Mouse (Mus musculus): ENCODE measurements at regions not wholly inside any gene's neighbourhood (a gene's known extent, or its start where the extent isn't known, plus 50 kb on each side); places are given as distances from the start of the nearest gene placed in this dataset.

DNA sequence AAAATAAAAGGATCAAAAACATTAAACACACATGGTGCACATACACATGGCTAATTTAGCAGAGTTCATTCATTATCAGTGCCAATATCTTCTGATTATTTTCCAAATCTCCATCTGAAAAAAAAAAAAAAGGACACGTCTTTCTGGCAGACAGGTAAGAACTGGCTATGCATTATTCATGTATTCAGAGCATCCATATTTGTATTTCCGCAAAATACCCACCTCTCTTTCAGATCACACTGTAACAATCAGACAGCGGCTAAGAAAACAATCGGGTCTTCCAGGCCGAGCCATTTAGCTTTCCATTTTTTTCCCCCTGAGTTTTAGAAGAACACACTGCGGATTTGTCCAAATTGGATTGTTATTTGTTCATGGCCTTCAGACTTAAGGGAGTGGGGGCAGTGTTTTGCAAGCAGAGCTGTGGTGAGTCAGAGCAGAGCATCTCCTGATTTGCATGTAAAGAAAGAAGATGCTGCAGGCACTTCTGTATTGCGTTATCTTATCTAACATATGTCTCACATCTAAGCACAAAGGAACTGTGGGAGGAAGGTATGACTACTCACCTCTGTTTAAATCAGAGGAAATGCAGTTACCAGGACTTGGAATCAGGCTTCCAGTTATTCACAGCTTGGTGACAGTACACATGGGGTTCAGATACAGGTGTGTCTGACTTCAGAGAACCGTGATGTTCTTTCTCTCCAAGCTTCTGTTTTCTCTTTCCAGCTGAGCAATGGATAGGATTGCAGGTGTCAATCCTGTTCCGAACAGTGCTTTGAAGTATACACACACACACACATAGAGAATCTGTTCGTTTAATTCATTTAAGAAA, 223.6 kb upstream of the Zbtb20 start:
- Histone ChIP-seq H3K36me3 (ENCODE audit: control insufficient read depth, insufficient read depth, low read length) (no peaks in the 10 kb centered on the region), H3K9me3 (replicated peaks; ENCODE audit: control insufficient read depth, low read length) (no peaks in the 10 kb centered on the region), H3K27ac (ENCODE audit: low read depth, low read length) (no peak overlapping the region), H3K9ac (ENCODE audit: low read length) (no peak overlapping the region), H3K4me2 (ENCODE audit: low read length) (no peak overlapping the region), H3K4me1 (ENCODE audit: control insufficient read depth, insufficient read depth, low read length) (no peaks in the 10 kb centered on the region), H3K27me3 (replicated peaks; ENCODE audit: control insufficient read depth, insufficient read depth, low read length) (no peaks in the 10 kb centered on the region), H3K4me3 (ENCODE audit: low read depth, low read length) (no peak overlapping the region)
- ATAC-seq (no peak), DNase-seq (ENCODE audit: low spot score) (no peak)
- 85% methylated on average over 10 of the region's 10 CpGs for WGBS

DNA sequence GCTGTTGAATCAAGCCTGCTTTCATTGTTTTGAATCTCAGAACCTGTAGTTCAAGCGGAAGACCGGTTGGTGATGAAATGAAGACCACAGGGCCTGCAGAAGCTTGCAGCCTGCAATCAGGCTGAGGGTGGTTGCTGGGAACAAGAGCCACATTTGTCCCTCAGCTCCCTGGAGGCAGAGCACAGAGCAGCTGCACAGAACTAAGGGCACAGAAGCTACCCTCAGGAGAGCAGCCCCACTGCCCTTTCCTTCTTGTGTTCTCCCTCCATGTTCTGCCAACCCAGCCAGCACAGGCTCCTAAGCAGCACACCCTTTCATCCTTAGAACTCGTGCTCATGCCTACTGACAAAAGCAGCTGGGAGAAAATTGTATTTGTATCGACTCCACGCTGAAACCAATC, 225.9 kb upstream of the Zbtb20 start:
- ATAC-seq (0 out of 2 replicates have a peak, but pooled peaks have one; percentile 44), DNase-seq (ENCODE audit: low spot score) (no peak)

DNA sequence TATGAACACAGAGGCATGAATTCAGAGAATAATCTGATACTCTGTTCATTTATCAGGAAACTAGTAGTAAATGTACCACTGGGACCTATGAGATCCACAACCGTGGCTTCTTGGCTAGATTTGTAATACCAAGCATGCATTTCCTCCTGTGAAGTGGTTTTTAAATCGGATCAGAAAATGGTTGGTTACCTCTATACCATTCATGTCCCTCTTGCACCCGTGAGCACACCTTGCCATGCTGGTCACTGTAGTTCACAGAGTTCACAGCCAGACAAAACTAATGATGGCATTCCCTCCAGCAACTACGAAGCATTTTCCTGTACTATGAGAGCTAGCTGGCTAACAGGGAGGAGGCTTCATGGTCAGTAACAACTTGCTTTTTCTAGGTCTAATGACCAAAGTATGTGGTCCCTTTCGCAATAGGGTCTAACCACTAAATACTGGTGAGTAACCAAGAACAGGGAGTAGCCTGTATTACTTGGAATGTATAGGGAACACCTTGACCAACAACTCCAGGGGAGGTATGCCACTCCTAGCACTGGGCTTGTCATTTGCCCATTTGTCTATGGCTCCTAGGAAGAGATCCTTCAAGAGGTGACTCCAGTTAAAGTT, 227.0 kb upstream of the Zbtb20 start:
- no peak overlapping the region for H3K4me3 ChIP-seq (ENCODE audit: low read depth, low read length)

More for the DNA sequence above, 225.9 kb upstream of the Zbtb20 start:
- H3K27ac ChIP-seq (ENCODE audit: low read depth, low read length) = no peak overlapping the region
- 72% methylated on average over 5 of the region's 5 CpGs for WGBS
- no peaks in the 10 kb centered on the region for H3K36me3 ChIP-seq (ENCODE audit: control insufficient read depth, insufficient read depth, low read length)
- H3K9ac ChIP-seq (ENCODE audit: low read length) = no peak overlapping the region
- H3K27me3 ChIP-seq (replicated peaks; ENCODE audit: control insufficient read depth, insufficient read depth, low read length) = no peaks in the 10 kb centered on the region
- H3K9me3 ChIP-seq (replicated peaks; ENCODE audit: control insufficient read depth, low read length) = no peaks in the 10 kb centered on the region
- no peaks in the 10 kb centered on the region for H3K4me1 ChIP-seq (ENCODE audit: control insufficient read depth, insufficient read depth, low read length)
- H3K4me3 ChIP-seq (ENCODE audit: low read depth, low read length) = no peak overlapping the region
- no peak overlapping the region for H3K4me2 ChIP-seq (ENCODE audit: low read length)

DNA sequence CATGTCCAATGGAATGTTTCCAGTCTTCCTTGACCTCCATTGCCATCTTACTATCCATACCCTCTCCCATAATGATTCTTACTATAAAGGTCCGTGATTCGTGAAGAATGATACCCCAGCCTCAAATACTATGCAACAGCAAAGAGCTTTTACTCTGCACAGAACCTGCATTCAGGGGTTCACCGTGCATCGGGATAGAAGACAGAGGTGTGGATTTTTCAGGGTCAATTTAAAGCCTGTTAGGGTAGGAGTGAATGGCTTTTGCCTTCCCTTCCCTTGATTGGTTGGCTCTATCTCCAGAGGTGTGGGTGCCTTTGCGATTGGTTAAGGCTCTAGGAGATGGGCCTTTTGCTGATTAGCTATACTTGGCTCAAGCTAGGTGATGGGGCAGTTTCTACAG, 227.9 kb upstream of the Zbtb20 start:
- Histone ChIP-seq H3K36me3 (ENCODE audit: control insufficient read depth, insufficient read depth, low read length) (no peaks in the 10 kb centered on the region), H3K9me3 (replicated peaks; ENCODE audit: control insufficient read depth, low read length) (no peaks in the 10 kb centered on the region), H3K4me1 (ENCODE audit: control insufficient read depth, insufficient read depth, low read length) (no peaks in the 10 kb centered on the region), H3K4me3 (ENCODE audit: low read depth, low read length) (no peak overlapping the region), H3K4me2 (ENCODE audit: low read length) (no peak overlapping the region), H3K9ac (ENCODE audit: low read length) (no peak overlapping the region), H3K27me3 (replicated peaks; ENCODE audit: control insufficient read depth, insufficient read depth, low read length) (no peaks in the 10 kb centered on the region), H3K27ac (ENCODE audit: low read depth, low read length) (no peak overlapping the region)
- DNase-seq (ENCODE audit: low spot score) (no peak), ATAC-seq (no peak)
- 94% methylated on average over 5 of the region's 5 CpGs for WGBS

More for the DNA sequence above, 227.0 kb upstream of the Zbtb20 start:
- H3K27me3 ChIP-seq (replicated peaks; ENCODE audit: control insufficient read depth, insufficient read depth, low read length) = no peaks in the 10 kb centered on the region
- no peaks in the 10 kb centered on the region for H3K9me3 ChIP-seq (replicated peaks; ENCODE audit: control insufficient read depth, low read length)
- no peak overlapping the region for H3K9ac ChIP-seq (ENCODE audit: low read length)
- DNase-seq (ENCODE audit: low spot score) (no peak), ATAC-seq (no peak)
- no peaks in the 10 kb centered on the region for H3K4me1 ChIP-seq (ENCODE audit: control insufficient read depth, insufficient read depth, low read length)
- no peak overlapping the region for H3K27ac ChIP-seq (ENCODE audit: low read depth, low read length)
- H3K4me2 ChIP-seq (ENCODE audit: low read length) = no peak overlapping the region
- 93% methylated on average over 5 of the region's 5 CpGs for WGBS
- H3K36me3 ChIP-seq (ENCODE audit: control insufficient read depth, insufficient read depth, low read length) = no peaks in the 10 kb centered on the region

DNA sequence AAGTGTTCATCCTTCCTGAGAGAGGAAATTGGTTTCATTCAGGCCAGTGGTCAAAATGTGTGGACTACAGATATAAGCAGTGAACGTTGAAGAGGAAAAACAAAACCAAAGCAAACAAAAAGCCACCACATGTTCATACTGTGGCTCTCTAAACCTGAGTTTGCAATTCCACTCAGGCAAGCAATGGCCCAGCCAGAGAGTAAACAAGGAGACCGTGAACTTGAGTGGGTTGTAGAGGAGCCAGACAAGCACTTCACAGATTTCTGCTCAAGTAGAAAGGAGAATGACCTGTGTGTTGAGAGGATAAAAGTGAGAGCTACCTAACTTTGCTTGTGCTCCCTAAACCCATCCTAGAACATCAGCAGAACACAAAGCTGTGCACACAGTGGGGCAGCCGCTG, 239.9 kb upstream of the Zbtb20 start:
- no peak overlapping the region for H3K27ac ChIP-seq (ENCODE audit: low read depth, low read length)
- WGBS = 78% methylated on average over 3 of the region's 3 CpGs
- no peaks in the 10 kb centered on the region for H3K9me3 ChIP-seq (replicated peaks; ENCODE audit: control insufficient read depth, low read length)
- H3K4me3 ChIP-seq (ENCODE audit: low read depth, low read length) = no peak overlapping the region
- ATAC-seq (no peak), DNase-seq (ENCODE audit: low spot score) (no peak)
- no peak overlapping the region for H3K4me2 ChIP-seq (ENCODE audit: low read length)
- H3K36me3 ChIP-seq (ENCODE audit: control insufficient read depth, insufficient read depth, low read length) = no peaks in the 10 kb centered on the region
- no peaks in the 10 kb centered on the region for H3K4me1 ChIP-seq (ENCODE audit: control insufficient read depth, insufficient read depth, low read length)
- no peaks in the 10 kb centered on the region for H3K27me3 ChIP-seq (replicated peaks; ENCODE audit: control insufficient read depth, insufficient read depth, low read length)
- no peak overlapping the region for H3K9ac ChIP-seq (ENCODE audit: low read length)

DNA sequence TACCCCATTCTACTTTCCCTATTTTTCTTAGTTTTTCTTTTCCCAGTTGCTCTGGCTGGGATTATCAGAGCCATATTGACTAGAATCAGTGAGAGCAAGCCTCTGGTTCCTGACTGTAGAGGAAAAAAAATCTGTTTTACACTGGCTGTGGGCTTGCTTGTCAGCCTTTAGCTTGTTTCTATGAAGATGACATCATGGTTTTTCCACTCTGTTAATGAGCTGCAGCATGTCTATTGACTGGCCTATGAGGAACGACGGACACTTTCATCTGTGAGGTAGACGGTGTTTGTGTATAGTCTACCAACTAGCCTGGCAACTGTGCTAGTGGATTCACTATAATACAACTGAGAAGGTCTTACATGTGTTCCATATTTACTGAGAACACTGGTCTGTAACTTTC, 248.0 kb upstream of the Zbtb20 start:
- peak; percentile 60; the same call in 1 of the 2 replicates for ATAC-seq

DNA sequence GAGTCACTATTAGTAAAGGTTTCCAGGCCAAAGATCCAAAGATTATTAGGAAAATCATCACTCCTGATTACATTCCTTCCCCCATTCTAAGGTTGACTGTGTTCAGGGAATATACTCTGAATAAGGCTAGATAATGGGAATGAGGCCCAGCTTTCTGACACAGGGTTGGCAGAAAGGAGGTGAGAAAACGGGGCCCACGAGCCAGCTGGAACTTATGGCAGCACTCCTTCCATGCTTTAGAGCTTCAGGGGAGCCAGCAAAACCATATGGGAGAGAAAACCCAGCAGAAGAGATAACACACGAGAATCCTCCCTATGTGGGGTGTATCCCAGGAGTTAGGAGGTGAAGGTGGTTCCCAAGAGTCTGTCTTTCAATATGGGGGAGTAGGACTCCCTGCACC, 259.8 kb upstream of the Zbtb20 start:
- no peaks in the 10 kb centered on the region for H3K27me3 ChIP-seq (replicated peaks; ENCODE audit: control insufficient read depth, insufficient read depth, low read length)
- peak; percentile 92 for ATAC-seq

More for the DNA sequence above, 248.0 kb upstream of the Zbtb20 start:
- no peaks in the 10 kb centered on the region for H3K36me3 ChIP-seq (ENCODE audit: control insufficient read depth, insufficient read depth, low read length)
- no peak overlapping the region for H3K4me3 ChIP-seq (ENCODE audit: low read depth, low read length)
- H3K27ac ChIP-seq (ENCODE audit: low read depth, low read length) = no peak overlapping the region
- no peaks in the 10 kb centered on the region for H3K9me3 ChIP-seq (replicated peaks; ENCODE audit: control insufficient read depth, low read length)
- no peaks in the 10 kb centered on the region for H3K4me1 ChIP-seq (ENCODE audit: control insufficient read depth, insufficient read depth, low read length)
- 31% methylated on average over 3 of the region's 3 CpGs for WGBS
- peak; percentile 17 for DNase-seq (ENCODE audit: low spot score)
- H3K4me2 ChIP-seq (ENCODE audit: low read length) = no peak overlapping the region
- H3K27me3 ChIP-seq (replicated peaks; ENCODE audit: control insufficient read depth, insufficient read depth, low read length) = no peaks in the 10 kb centered on the region
- no peak overlapping the region for H3K9ac ChIP-seq (ENCODE audit: low read length)

DNA sequence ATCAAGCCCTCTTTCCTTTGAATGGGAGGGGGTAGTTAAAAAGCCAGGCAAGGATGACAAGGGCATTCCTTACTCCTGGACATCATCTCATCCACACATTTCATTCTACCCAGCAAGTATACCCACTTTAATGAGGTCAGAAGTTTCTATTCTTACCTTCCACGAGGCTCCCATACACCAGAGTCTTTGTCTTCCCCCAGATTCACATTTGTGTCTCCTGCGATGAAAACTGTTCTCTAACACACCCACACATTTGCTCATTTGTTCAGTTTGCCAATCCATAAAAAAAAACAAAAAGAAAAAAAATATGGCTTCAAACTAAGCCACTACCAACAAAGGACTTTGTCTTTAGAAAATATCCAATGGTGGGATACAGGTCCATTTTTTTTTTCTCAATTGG, 263.7 kb upstream of the Zbtb20 start:
- Histone ChIP-seq H3K9me3 (replicated peaks; ENCODE audit: control insufficient read depth, low read length) (no peaks in the 10 kb centered on the region), H3K4me3 (ENCODE audit: low read depth, low read length) (no peak overlapping the region), H3K4me2 (ENCODE audit: low read length) (no peak overlapping the region), H3K27me3 (replicated peaks; ENCODE audit: control insufficient read depth, insufficient read depth, low read length) (no peaks in the 10 kb centered on the region), H3K36me3 (ENCODE audit: control insufficient read depth, insufficient read depth, low read length) (no peaks in the 10 kb centered on the region), H3K4me1 (ENCODE audit: control insufficient read depth, insufficient read depth, low read length) (no peaks in the 10 kb centered on the region), H3K27ac (ENCODE audit: low read depth, low read length) (no peak overlapping the region), H3K9ac (ENCODE audit: low read length) (no peak overlapping the region)
- WGBS = 77% methylated on average over 2 of the region's 2 CpGs
- DNase-seq (ENCODE audit: low spot score) (no peak), ATAC-seq (no peak)

More for the DNA sequence above, 259.8 kb upstream of the Zbtb20 start:
- Histone ChIP-seq H3K4me3 (ENCODE audit: low read depth, low read length) (no peak overlapping the region), H3K9ac (ENCODE audit: low read length) (no peak overlapping the region), H3K4me1 (ENCODE audit: control insufficient read depth, insufficient read depth, low read length) (no peaks in the 10 kb centered on the region), H3K36me3 (ENCODE audit: control insufficient read depth, insufficient read depth, low read length) (no peaks in the 10 kb centered on the region), H3K27ac (ENCODE audit: low read depth, low read length) (no peak overlapping the region), H3K4me2 (ENCODE audit: low read length) (no peak overlapping the region), H3K9me3 (replicated peaks; ENCODE audit: control insufficient read depth, low read length) (no peaks in the 10 kb centered on the region)
- peak; percentile 80 for DNase-seq (ENCODE audit: low spot score)
- 70% methylated on average over 3 of the region's 3 CpGs for WGBS

DNA sequence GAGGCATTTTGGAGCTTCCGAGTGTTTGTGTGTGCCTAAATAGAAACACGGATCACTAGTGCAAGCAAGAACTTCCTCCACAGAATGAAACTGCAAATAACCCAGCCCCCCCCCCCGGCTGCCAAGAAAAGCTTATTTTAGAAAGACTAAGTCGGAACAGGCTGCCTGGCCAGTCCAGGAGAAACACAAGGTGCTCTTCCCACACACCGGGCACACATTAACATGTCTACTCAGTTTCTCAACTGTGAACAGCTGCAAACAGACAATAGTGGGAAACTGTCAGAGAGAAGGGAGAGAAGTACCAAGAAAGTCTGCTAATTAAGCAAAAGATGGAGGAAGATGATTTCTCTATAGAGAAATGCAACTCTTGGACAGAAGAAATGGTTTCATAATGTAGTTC, 267.3 kb upstream of the Zbtb20 start:
- DNase-seq (ENCODE audit: low spot score) = no peak
- Histone ChIP-seq H3K4me1 (ENCODE audit: control insufficient read depth, insufficient read depth, low read length) (no peaks in the 10 kb centered on the region), H3K9ac (ENCODE audit: low read length) (no peak overlapping the region), H3K27ac (ENCODE audit: low read depth, low read length) (no peak overlapping the region), H3K27me3 (replicated peaks; ENCODE audit: control insufficient read depth, insufficient read depth, low read length) (no peaks in the 10 kb centered on the region), H3K4me2 (ENCODE audit: low read length) (no peak overlapping the region), H3K4me3 (ENCODE audit: low read depth, low read length) (no peak overlapping the region), H3K36me3 (ENCODE audit: control insufficient read depth, insufficient read depth, low read length) (no peaks in the 10 kb centered on the region), H3K9me3 (replicated peaks; ENCODE audit: control insufficient read depth, low read length) (no peaks in the 10 kb centered on the region)
- WGBS = 76% methylated on average over 5 of the region's 5 CpGs
- no peak for ATAC-seq

All from forebrain, embryonic 14.5 days (tissue).